19 mouse cellular contexts compared by ENCODE assay signal in genomic region chr11:22661072-22661471, GRCm38 (mm10).
A peak's percentile ranks its signal among the peaks of the same experiment; 100 is the strongest.
DNase-seq lines count a peak whose midpoint lies in the region; ATAC-seq and TF ChIP-seq lines count a peak whose summit lies in the region.
"Had no signal": no experiment of that assay in that cellular context is flagged by ENCODE, and none has a peak within 500 bp of the region (broad histone marks: within the 10 kb centered on the region; RNA-seq: fewer than 3 reads in every experiment).

No protein-coding gene starts in this region.

- no peak for TF ChIP-seq CTCF in kidney, adult 2 months (conservative IDR thresholded peaks at IDR 0.05; ENCODE audit: insufficient read depth, insufficient read length, low read depth, low read length)

- 42% methylated on average over 5 of the region's 5 CpGs for WGBS in kidney, adult 2 months
- 50% methylated on average over 5 of the region's 5 CpGs for WGBS in neural tube, embryonic 12.5 days

- peak; percentile 48 for DNase-seq in adrenal gland, adult 8-10 months
- no peak for DNase-seq in adrenal gland, postnatal 4 days (ENCODE audit: low spot score in 2 of 2)
- peak; percentile 35 for DNase-seq in kidney, postnatal 14 days
- DNase-seq in kidney, adult 2 months = no peak
- no peak for DNase-seq in neural tube, embryonic 10.5 days (ENCODE audit: extremely low spot score, low spot score)
- no peak for DNase-seq in gastrocnemius, adult 18-20 months (ENCODE audit: low spot score)
- DNase-seq: cerebellum, adult 8-10 months; gastrocnemius, adult 2 months; heart, postnatal 14 days; kidney, adult 18-20 months; layer of hippocampus, postnatal 36 days; lung, postnatal 10 days; thymus, postnatal 25 days had no signal

- H3K4me2 ChIP-seq in neural tube, embryonic 12.5 days (replicated peaks) = no peak overlapping the region
- H3K4me2 ChIP-seq: heart, embryonic 11.5 days; limb, embryonic 15.5 days; liver, embryonic 15.5 days had no signal

- H3K27ac ChIP-seq in kidney, adult 2 months (ENCODE audit: insufficient read depth, low read depth, low read length) = no peak overlapping the region
- H3K27ac ChIP-seq in neural tube, embryonic 12.5 days = no peak overlapping the region
- H3K27ac ChIP-seq: embryonic facial prominence, embryonic 10.5 days; gastrocnemius, adult 2 months; limb, embryonic 15.5 days; liver, embryonic 15.5 days had no signal

- H3K27me3 ChIP-seq in kidney, adult 2 months (replicated peaks; ENCODE audit: control insufficient read depth, insufficient read depth, low read length) = no peaks in the 10 kb centered on the region; the same call in 1 of the 2 replicates
- no peaks in the 10 kb centered on the region for H3K27me3 ChIP-seq in neural tube, embryonic 12.5 days (replicated peaks)
- H3K27me3 ChIP-seq: limb, embryonic 15.5 days; liver, embryonic 15.5 days had no signal

- H3K9ac ChIP-seq in neural tube, embryonic 12.5 days = no peak overlapping the region
- H3K9ac ChIP-seq: limb, embryonic 15.5 days; liver, embryonic 15.5 days had no signal

- H3K4me3 ChIP-seq in kidney, adult 2 months (ENCODE audit: insufficient read depth, low read depth, low read length) = no peak overlapping the region
- H3K4me3 ChIP-seq in neural tube, embryonic 12.5 days = no peak overlapping the region
- H3K4me3 ChIP-seq: embryonic facial prominence, embryonic 10.5 days; gastrocnemius, adult 2 months; limb, embryonic 15.5 days; liver, embryonic 15.5 days had no signal

- H3K4me1 ChIP-seq in kidney, adult 2 months (ENCODE audit: control insufficient read depth, insufficient read depth, low read length) = 0 out of 2 replicates have a peak, but pooled peaks cover 5% of the 10 kb centered on the region
- peaks cover 3% of the 10 kb centered on the region; the same call in 1 of the 2 replicates for H3K4me1 ChIP-seq in neural tube, embryonic 12.5 days
- H3K4me1 ChIP-seq: liver, embryonic 15.5 days had no signal

- H3K9me3 ChIP-seq in neural tube, embryonic 12.5 days = no peaks in the 10 kb centered on the region
- H3K9me3 ChIP-seq: embryonic facial prominence, embryonic 10.5 days; G1E; limb, embryonic 15.5 days; liver, embryonic 15.5 days had no signal

- no peak for TF ChIP-seq POLR2A in kidney, adult 2 months (IDR thresholded peaks at IDR 0.05; ENCODE audit: low read depth, low read length)

- no peaks in the 10 kb centered on the region for H3K36me3 ChIP-seq in kidney, adult 2 months (ENCODE audit: control insufficient read depth, insufficient read depth, low read length)
- no peaks in the 10 kb centered on the region for H3K36me3 ChIP-seq in neural tube, embryonic 12.5 days
- H3K36me3 ChIP-seq: embryonic facial prominence, embryonic 10.5 days; G1E; limb, embryonic 15.5 days; liver, embryonic 15.5 days had no signal

- peak; percentile 17; the same call in 1 of the 2 replicates for ATAC-seq in neural tube, embryonic 12.5 days (ENCODE audit: low FRiP score, low read depth)

Comparison
In these comparisons a context has a peak if more than half of its experiments do, and no peak if none do; other contexts are left out.
1. DNase-seq: peak in adrenal gland, adult 8-10 months (single experiment) and kidney, postnatal 14 days (single experiment); none in adrenal gland, postnatal 4 days (0 of 2), kidney, adult 2 months (single experiment), neural tube, embryonic 10.5 days (single experiment) and gastrocnemius, adult 18-20 months (single experiment).